Mouse (Mus musculus) ES-CJ7 (cell line): ENCODE measurements around the gene BC048403.
A peak's percentile ranks its signal among the peaks of the same experiment; 100 is the strongest.

ENCODE experiments used
- DNase-seq: peaks from one replicate; pipeline ENCODE4 v3.0.0; 2011; ENCODE audit warnings: low read depth, low spot score

The BC048403 gene

GRCm38 (mm10) chr10:121739548-121740505 is at the start of gene BC048403:
Gene BC048403, plus strand, starts transcription at chr10:121739937.
- peak; percentile 86 for DNase-seq

GRCm38 (mm10) chr10:121692944-121693579 is 46.7 kb upstream of the BC048403 start:
- peak; percentile 85 for DNase-seq

GRCm38 (mm10) chr10:121694567-121694966 is 45.2 kb upstream of the BC048403 start:
- DNase-seq: peak; percentile 88

DNA sequence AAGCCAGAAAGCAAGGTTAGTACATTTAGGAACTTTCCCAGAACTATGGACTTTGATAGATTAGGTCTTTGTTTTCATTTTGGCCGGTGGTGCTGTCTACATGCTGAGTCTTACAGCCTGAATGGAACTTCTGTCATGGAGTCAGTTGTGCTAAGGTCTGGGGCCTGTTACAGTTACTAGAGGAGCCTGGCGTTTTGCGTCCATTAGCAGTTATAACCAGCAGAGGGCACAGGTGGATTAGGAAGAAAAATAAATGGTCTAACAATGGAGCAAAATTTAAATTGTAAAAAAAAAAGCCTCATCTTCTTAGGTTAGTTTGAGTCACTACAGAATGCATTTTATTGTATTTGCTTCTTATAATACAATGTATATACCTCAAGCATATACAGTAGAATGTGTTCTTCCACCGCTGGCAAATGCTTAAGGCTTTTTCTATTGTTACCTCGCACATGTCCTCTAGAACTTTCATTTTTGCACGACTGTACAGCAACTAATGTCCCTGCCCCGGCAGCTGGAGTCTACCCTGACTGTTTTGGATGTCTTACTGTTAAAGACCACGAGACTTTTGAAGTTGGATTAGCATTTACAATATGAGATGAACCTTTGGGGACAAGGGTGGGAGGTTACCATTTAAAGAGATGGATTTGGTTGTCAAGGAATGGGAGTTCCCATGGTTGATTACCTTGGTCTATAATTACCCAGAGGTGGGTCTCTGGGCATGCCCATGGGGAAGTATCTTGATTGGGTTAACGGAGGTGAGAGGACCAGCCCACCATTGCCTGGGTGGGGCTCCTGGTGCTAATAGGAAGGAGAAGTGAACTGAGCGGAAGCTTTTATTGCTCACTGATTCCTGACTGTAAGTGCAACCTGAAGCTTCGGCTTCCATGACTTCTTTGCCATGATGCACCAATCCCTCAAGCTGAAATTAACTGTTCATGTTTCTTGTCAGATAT is 38.2 kb upstream of the BC048403 start:
- peak; percentile 55 for DNase-seq

DNA sequence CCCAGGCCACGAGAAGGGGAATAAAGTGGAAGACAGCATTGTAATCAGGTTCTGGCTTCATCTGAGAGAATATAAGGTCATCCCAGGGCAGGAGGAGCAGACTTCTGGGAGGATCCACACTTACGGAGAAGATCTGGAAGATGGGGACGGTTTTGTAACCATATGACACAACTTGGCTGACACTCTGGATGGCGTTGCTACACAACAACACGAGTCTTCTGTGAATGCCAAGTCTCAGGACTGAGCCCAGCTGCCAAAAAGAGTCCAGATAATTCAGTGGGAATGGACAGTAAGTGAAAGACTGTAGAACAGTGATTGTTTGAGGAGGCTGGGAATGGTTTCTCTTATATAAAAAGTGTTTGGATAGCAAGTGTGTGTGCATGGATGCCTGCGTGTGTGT is 36.1 kb upstream of the BC048403 start:
- no peak for DNase-seq

DNA sequence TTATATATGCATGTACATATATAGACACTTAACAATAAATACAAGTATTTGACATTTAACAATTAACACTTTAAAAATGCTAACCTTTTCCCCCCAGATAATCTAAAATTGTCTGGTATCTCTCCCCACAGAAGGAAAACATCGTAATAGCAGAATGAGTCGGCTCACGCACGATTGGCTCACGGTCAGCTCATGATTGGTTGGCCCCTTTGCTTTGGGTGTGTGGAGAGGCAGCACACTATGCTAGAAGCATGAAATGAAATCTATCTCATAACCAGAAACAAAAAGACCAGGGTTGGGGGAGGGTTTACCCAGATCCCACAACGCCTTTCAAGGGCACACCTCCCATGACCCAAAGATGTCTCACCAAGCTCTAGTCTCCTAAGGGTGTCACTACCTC is 34.9 kb upstream of the BC048403 start:
- no peak for DNase-seq

GRCm38 (mm10) chr10:121705399-121706163 is 34.2 kb upstream of the BC048403 start:
- no peak for DNase-seq

DNA sequence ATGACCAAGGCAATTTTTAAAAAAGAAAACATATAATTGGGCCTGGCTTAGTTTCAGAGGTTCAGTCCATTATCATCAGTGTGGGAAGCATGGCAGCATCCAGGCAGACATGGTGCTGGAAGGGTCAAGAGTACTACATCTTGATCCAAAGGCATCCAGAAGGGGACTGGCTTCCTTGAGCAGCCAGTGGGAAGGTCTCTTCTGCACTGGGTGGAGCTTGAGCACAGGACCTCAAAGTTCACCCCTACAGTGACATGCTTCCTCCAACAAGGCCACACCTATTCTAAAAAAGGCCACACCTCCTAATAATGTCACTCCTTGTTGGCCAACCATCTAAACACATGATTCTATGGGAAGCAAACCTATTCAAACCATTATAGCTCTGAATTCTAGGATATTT is 22.9 kb upstream of the BC048403 start:
- DNase-seq: no peak

- DNase-seq: peak; percentile 75
Observed at GRCm38 (mm10) chr10:121718896-121719585, 20.7 kb upstream of the BC048403 start.

GRCm38 (mm10) chr10:121720701-121721100 is 19.0 kb upstream of the BC048403 start:
- DNase-seq: no peak

DNA sequence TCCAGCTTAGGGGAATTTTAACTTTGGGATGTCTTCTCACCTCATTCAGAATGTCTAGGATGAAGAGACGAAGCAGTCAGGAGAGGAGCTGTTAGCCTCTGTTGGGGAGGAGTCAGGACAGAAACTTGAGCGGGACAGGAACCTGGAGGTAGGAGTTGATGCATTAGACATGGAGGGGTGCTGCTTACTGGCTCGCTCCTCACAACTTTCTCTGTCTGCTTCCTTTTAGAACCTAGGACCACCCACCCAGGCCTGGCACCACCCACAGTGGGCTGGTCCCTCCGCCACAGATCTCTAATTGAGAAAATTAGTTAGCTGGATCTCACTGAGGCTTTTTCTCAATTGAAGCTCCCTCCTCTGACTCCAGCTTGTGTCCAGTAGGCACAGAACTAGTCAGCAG is 13.2 kb upstream of the BC048403 start:
- peak; percentile 36 for DNase-seq

GRCm38 (mm10) chr10:121727151-121727550 is 12.6 kb upstream of the BC048403 start:
- DNase-seq: no peak

GRCm38 (mm10) chr10:121728226-121728625 is 11.5 kb upstream of the BC048403 start:
- DNase-seq: no peak

DNA sequence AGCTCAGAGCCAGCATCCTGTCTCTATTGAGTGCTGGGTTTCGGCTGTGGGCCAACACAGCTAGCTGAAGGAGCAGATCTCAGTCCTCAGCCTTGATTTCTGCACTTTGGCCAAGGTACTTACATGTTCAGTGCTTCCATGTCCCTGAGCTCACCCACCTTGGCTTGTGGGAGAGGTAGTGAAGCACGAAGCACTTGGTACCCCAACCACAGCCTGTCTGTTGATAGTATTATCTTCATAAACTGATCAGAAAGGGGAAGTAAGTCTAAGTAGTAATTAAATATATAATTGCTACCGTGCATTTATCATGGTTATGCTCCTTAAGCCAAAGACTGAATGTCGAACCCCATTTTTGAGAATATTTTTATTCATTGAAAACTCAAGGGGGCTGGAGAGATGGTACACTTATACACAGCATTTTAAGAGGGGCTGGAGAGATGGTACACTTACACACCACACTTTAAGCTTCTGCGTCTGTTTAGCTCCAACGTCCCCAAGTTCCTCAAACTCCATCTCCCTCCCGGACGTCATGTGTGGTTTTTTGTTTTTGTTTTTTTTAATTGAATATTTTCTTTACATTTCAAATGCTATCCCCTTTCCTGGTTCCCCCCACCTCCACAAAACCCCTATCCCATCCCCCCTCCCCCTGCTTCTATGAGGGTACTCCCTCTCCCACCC is 8.6 kb upstream of the BC048403 start:
- no peak for DNase-seq

GRCm38 (mm10) chr10:121732542-121732941 is 7.2 kb upstream of the BC048403 start:
- DNase-seq: no peak

GRCm38 (mm10) chr10:121737256-121737655 is 2.5 kb upstream of the BC048403 start:
- no peak for DNase-seq

DNA sequence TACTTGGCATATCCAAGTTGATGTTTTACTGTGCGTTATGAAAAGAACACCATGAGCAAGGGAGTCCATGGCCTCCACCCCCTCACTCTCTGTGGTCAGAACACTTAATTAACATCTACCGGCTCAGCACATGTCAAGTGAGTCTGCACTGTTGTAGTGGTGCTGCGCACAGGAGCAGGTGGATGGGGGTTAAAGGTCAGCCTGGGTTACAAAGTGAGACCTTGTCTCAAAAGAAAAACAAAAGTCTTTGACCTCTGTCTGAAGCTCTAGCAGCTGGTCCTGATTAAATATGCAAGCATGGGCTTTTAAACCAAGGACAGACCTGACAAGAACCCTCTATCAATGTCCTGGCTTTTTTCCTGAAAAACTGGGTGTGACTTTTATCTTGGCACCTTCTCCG is 2.6 kb downstream of the BC048403 start:
- DNase-seq: peak; percentile 73

DNA sequence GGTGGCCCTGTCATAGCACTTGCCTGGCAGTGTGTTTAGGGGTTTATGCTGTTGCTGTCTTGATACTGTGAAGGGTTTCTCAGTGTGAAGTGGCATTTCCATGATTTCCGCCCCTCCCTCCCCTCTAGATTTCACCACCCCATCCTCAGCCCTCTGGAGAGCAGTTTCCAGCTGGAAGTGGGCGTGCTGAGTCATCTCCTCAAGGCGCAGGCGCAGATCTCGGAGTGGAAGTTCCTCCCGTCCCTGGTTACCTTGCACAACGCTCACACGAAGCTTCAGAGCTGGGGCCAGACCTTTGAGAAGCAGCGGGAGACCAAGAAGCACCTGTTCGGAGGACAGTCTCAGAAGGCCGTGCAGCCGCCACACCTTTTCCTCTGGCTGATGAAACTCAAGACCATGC is 10.4 kb downstream of the BC048403 start:
- peak; percentile 94 for DNase-seq

GRCm38 (mm10) chr10:121754237-121754636 is 14.5 kb downstream of the BC048403 start:
- DNase-seq: no peak

DNA sequence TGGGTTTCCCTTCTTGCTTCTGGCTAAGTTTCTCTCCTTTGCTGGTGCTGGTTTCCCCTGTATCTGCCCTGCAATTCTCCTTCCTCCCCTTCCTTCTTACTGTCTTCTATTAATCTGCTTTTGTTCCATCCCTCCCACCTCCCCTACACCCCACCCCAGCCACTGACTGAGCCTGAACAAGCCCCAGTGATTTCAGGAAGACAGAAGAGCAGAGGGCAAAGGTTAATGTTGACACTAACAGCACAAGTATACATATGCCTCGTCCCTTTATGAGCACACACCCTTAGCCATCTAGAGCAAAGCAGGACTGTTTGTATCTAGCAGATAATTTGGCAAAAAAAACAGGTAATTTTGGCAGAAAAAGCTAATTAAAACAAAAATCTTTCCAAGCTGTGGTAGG is 16.1 kb downstream of the BC048403 start:
- no peak for DNase-seq
